Mouse (Mus musculus) thymus, adult 2 months (tissue): ENCODE data around the gene Stk11. TPM values are rescaled to one million over a fixed set of nuclear protein-coding genes. Genes with fewer than 3 reads are reported as not detected.

Experiments used
- DNase-seq: peaks from one replicate; pipeline ENCODE4 v3.0.0; 2021
- H3K27ac ChIP-seq: fragments of 200-500 bp; 2 replicates; pipeline ENCODE4 v1.5.1; 2012; ENCODE audit warnings: low read length, control low read depth; ENCODE audit not compliant: control insufficient read depth, insufficient read depth
- H3K27me3 ChIP-seq: fragments of 200-500 bp; 2 replicates; pipeline ENCODE4 v1.6.1; 2012; ENCODE audit warnings: mild to moderate bottlenecking, low read length, moderate library complexity, mixed read lengths; ENCODE audit not compliant: control insufficient read depth, insufficient read depth
- H3K36me3 ChIP-seq: fragments of 200-500 bp; 2 replicates; pipeline ENCODE4 v1.6.1; 2012; ENCODE audit warnings: mild to moderate bottlenecking, low read length, moderate library complexity; ENCODE audit not compliant: control insufficient read depth, insufficient read depth
- H3K4me1 ChIP-seq: fragments of 200-500 bp; replicated peaks from 2 replicates; pipeline ENCODE4 v1.6.1; 2012; ENCODE audit warnings: low read length; ENCODE audit not compliant: control insufficient read depth, insufficient read depth
- H3K4me3 ChIP-seq: fragments of 200-500 bp; 2 replicates; pipeline ENCODE4 v1.5.1; 2012; ENCODE audit warnings: mild to moderate bottlenecking, low read length, control low read depth, moderate library complexity; ENCODE audit not compliant: control insufficient read depth, insufficient read depth
- CTCF ChIP-seq: fragments of 200-500 bp; IDR thresholded peaks from 2 replicates; pipeline ENCODE4 v1.5.1; 2012; ENCODE audit warnings: mild to moderate bottlenecking, control low read depth, low read length, moderate library complexity, borderline replicate concordance; ENCODE audit not compliant: control insufficient read depth, poor library complexity, insufficient read depth; ENCODE audit errors: extremely low read depth
- POLR2A ChIP-seq: fragments of 200-500 bp; IDR thresholded peaks from 2 replicates; pipeline ENCODE4 v1.6.1; 2012; ENCODE audit warnings: mild to moderate bottlenecking, low read length, control low read depth, moderate library complexity; ENCODE audit not compliant: control insufficient read depth, poor library complexity, insufficient read depth; ENCODE audit errors: extremely low read depth
- WGBS: fragments of 180-500 bp; shearing (Covaris S2); methylation state at CpG from one replicate; pipeline ENCODE4 v1.1.7; 2018; 5-methylcytosine and 5-hydroxymethylcytosine counted together
- polyA plus RNA-seq: library from polyadenylated mRNA; depleted of rRNA; stranded (reverse); fragments of >200 nt; gene quantifications from 2 replicates; pipeline ENCODE4 v1.2.3, GENCODE M21; 2012

Stk11 gene
- polyA plus RNA-seq, 1 experiment = 270 TPM

DNA sequence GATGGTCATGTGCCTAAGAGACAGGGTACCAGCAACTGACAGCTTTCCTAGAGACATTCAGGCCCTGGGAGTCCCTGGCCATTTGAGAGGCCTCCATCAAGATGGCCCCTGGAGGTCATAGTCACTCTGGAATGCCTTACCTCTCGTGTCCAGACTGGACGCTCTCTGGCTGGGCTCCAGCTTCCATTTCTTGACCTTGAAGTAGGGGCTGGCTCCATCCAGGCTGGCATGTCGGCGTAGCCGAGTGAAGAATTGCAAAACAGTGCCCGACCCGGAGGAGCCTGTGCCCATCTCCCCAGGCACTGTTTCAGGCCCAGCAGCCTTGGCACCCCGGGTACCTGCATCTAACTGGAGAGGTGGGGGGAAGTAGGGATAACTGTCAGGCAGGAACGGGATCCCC lies 18.8 kb downstream of the Stk11 start:
- Histone ChIP-seq H3K36me3 (peaks cover 24% of the 10 kb centered on the region), H3K4me3 (no peak overlapping the region), H3K27ac (no peak overlapping the region), H3K27me3 (no peaks in the 10 kb centered on the region; the same call in 1 of the 2 replicates), H3K4me1 (peaks cover 31% of the 10 kb centered on the region)
- no peak for DNase-seq
- 97% methylated on average over 9 of the region's 9 CpGs for WGBS
- TF ChIP-seq POLR2A = no peak
- no peak for TF ChIP-seq CTCF

DNA sequence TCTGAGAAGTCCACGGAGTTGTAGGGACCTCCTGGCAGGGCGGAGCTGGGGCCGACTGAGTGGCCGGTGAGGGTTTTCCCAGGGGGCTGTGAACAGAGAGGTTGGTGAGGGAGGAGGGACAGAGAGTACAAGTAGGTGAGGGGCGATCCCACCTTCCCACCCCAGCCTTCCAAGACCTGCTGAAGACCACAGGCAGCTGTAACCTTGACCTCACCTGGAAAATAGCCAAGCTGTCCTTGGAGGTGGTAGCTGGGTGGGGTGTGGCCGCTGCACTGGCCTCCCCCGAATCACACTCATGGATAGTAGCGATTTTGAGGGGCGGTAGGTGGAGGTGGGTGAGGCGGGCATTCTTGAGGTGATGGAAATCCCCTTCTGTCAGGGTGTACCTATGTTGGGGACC lies 19.6 kb downstream of the Stk11 start:
- WGBS = 98% methylated on average over 10 of the region's 10 CpGs
- H3K4me1 ChIP-seq = peaks cover 35% of the 10 kb centered on the region
- DNase-seq = no peak
- TF ChIP-seq POLR2A = no peak
- no peak for TF ChIP-seq CTCF
- peaks cover 17% of the 10 kb centered on the region for H3K36me3 ChIP-seq
- no peak overlapping the region for H3K4me3 ChIP-seq
- no peaks in the 10 kb centered on the region; the same call in 1 of the 2 replicates for H3K27me3 ChIP-seq
- H3K27ac ChIP-seq = no peak overlapping the region

DNA sequence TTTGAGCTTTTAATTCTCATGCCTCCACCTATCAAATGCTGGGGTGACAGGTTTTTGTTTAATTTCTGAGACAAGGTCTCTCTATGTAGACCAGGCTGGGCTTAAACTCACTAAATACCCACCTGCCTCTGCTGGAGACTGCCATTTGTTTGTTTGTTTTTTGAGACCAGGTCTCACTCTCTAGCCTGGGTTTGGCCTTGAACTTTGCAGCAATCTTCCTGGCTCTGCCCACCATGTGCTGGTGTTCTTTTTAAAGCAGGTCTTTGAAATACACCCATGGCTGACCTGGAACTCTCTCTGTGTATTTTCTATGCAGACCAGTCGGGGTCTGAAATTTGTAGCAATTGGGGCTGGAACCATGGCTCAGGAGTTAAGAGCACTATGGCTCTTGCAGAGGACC lies 20.0 kb downstream of the Stk11 start:
- no peaks in the 10 kb centered on the region; the same call in 1 of the 2 replicates for H3K27me3 ChIP-seq
- peaks cover 35% of the 10 kb centered on the region for H3K4me1 ChIP-seq
- TF ChIP-seq CTCF (no peak), POLR2A (no peak)
- no peak overlapping the region for H3K4me3 ChIP-seq
- peaks cover 12% of the 10 kb centered on the region for H3K36me3 ChIP-seq
- WGBS = 100% methylated on average over 1 of the region's 1 CpGs
- H3K27ac ChIP-seq = no peak overlapping the region
- no peak for DNase-seq

GRCm38 (mm10) chr10:80136179-80136951 lies 20.8 kb downstream of the Stk11 start:
- Histone ChIP-seq H3K27me3 (no peaks in the 10 kb centered on the region; the same call in 1 of the 2 replicates), H3K27ac (no peak overlapping the region), H3K4me3 (0 out of 2 replicates have a peak overlapping the region, but pooled peaks have one; percentile 49), H3K4me1 (peaks cover 41% of the 10 kb centered on the region), H3K36me3 (peaks cover 8% of the 10 kb centered on the region)
- DNase-seq = no peak
- WGBS = 84% methylated on average over 49 of the region's 49 CpGs
- TF ChIP-seq POLR2A (no peak), CTCF (no peak)

DNA sequence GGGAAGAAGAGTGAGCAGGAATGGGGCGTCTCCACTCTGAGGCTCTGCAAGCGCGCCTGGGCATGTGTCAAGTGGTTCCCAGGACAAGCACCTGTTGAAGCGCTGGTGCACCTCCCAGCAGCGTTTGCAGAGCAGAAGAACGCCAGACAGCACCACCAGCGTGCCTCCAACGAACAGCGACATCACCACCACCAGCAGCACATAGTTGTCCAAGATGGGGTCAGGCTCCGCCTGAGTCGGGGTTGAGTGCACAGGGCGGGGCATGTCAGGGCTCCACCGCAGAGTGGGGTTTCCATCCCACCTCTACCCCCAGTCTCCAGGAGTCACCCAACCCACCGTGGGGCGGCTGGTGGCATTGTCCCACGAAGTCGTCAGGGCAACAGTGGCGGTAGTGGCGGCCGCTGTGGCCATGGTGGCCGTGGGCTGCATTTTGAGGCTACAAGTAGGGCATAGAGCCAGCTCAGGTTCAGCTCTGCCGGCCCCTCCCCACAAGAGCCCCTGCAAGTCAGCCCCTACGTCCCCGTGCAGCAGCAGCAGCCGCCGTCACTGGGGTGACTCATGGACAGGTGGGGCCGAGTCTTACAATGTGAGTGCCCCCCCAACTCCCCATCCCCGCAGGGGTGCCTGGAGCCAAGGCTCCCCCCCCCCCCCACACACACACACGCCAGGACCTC lies 21.5 kb downstream of the Stk11 start:
- H3K36me3 ChIP-seq = peaks cover under 1% of the 10 kb centered on the region; the same call in 1 of the 2 replicates
- WGBS = 27% methylated on average over 29 of the region's 29 CpGs
- TF ChIP-seq POLR2A = no peak
- TF ChIP-seq CTCF = no peak
- no peaks in the 10 kb centered on the region; the same call in 1 of the 2 replicates for H3K27me3 ChIP-seq
- H3K4me1 ChIP-seq = peaks cover 41% of the 10 kb centered on the region
- H3K4me3 ChIP-seq = peak overlapping the region; percentile 49
- H3K27ac ChIP-seq = no peak overlapping the region
- DNase-seq = no peak

DNA sequence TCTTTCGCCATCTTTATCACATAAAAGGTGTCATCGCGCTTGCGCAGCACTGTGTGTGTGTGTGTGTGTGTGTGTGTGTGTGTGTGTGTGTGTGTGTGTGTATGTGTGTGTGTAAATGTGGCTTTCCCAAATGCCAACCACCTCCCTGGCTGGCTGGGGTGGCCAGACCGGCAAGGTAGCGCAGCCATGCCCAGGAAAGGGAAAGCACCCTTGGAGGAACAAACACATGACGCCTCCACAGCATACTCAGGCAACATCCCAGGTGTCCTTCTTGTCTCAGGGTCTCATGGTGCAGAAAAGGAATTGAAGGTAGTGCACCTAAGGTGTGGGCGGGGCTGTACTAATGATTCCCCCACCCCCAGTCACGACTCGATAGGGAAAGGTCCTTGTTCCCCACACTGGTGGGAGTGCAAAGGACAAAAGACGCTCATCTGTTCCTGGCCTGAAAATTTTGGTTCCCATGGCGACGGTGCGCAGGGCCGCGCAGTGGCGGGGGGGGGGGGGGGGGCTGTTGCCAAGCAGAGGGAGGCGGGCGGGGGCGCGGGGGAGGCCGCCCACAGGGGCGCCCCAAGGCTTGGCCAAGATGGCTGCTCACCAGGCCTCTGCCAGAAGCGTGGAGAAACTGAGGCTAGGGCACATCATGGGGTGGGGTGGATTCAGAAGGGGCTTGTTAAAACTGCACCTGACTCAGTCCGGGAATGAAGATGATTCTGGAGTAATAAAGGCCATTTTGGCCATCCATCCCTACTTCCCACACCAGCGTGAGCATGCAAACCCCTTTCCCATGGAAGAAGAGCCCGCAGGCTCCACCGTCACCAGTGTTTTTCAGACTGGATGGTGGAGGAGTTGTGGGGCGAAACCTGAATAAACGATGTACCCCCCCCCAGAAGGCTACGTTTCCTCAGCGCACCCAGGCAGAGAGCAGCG lies 22.3 kb downstream of the Stk11 start:
- no peaks in the 10 kb centered on the region for H3K36me3 ChIP-seq
- H3K4me1 ChIP-seq = peaks cover 45% of the 10 kb centered on the region
- TF ChIP-seq CTCF (no peak), POLR2A (no peak)
- no peaks in the 10 kb centered on the region; the same call in 1 of the 2 replicates for H3K27me3 ChIP-seq
- whole genome bisulfite sequencing = 16% methylated on average over 33 of the region's 33 CpGs
- H3K27ac ChIP-seq = no peak overlapping the region
- no peak for DNase-seq
- peak overlapping the region; percentile 49 for H3K4me3 ChIP-seq
